Mouse (Mus musculus): ENCODE data around the gene Nomo1. TPM values are rescaled to one million over a fixed set of nuclear protein-coding genes. Genes with fewer than 3 reads are reported as not detected.
A peak's percentile ranks its signal among the peaks of the same experiment; 100 is the strongest.

The Nomo1 gene
- polyA plus RNA-seq, 1 experiment from 2014 or later, result 22.3 TPM

- no peaks in the 10 kb centered on the region for H3K4me1 ChIP-seq (ENCODE audit: control insufficient read depth, insufficient read depth, low read length)
- WGBS, result 84% methylated on average over 19 of the region's 19 CpGs
Observed at GRCm38 (mm10) chr7:46098221-46098918, 64.9 kb downstream of the Nomo1 start.

GRCm38 (mm10) chr7:46098919-46099286 lies 65.4 kb downstream of the Nomo1 start:
- H3K4me1 ChIP-seq (ENCODE audit: control insufficient read depth, insufficient read depth, low read length), result no peaks in the 10 kb centered on the region
- no peak overlapping the region for H3K9ac ChIP-seq (replicated peaks; ENCODE audit: low read depth, low read length)
- H3K4me3 ChIP-seq (ENCODE audit: low read depth, low read length), result no peak overlapping the region
- H3K27me3 ChIP-seq (ENCODE audit: control insufficient read depth, insufficient read depth, low read length), result no peaks in the 10 kb centered on the region
- 94% methylated on average over 19 of the region's 19 CpGs for WGBS
- ATAC-seq (ENCODE audit: insufficient number of reproducible peaks, insufficient read depth, low FRiP score, low read depth), result no peak
- H3K27ac ChIP-seq (ENCODE audit: low read length), result no peak overlapping the region
- no peaks in the 10 kb centered on the region for H3K9me3 ChIP-seq (ENCODE audit: control insufficient read depth, low read depth, low read length)
- no peak overlapping the region for H3K4me2 ChIP-seq (replicated peaks; ENCODE audit: low read depth, low read length)
- no peaks in the 10 kb centered on the region for H3K36me3 ChIP-seq (ENCODE audit: control insufficient read depth, insufficient read depth, low read length)

More at GRCm38 (mm10) chr7:46098221-46098918, 64.9 kb downstream of the Nomo1 start:
- Histone ChIP-seq H3K27me3 (ENCODE audit: control insufficient read depth, insufficient read depth, low read length) (no peaks in the 10 kb centered on the region), H3K9ac (replicated peaks; ENCODE audit: low read depth, low read length) (no peak overlapping the region), H3K36me3 (ENCODE audit: control insufficient read depth, insufficient read depth, low read length) (no peaks in the 10 kb centered on the region), H3K9me3 (ENCODE audit: control insufficient read depth, low read depth, low read length) (no peaks in the 10 kb centered on the region), H3K27ac (ENCODE audit: low read length) (no peak overlapping the region), H3K4me2 (replicated peaks; ENCODE audit: low read depth, low read length) (0 out of 2 replicates have a peak overlapping the region, but pooled peaks have one; percentile 1), H3K4me3 (ENCODE audit: low read depth, low read length) (no peak overlapping the region)
- ATAC-seq (ENCODE audit: insufficient number of reproducible peaks, insufficient read depth, low FRiP score, low read depth), result no peak

- Histone ChIP-seq H3K4me1 (ENCODE audit: control insufficient read depth, insufficient read depth, low read length) (no peaks in the 10 kb centered on the region), H3K27ac (ENCODE audit: low read length) (no peak overlapping the region), H3K4me2 (replicated peaks; ENCODE audit: low read depth, low read length) (peak overlapping the region; percentile 79; the same call in 1 of the 2 replicates), H3K36me3 (ENCODE audit: control insufficient read depth, insufficient read depth, low read length) (no peaks in the 10 kb centered on the region), H3K9me3 (ENCODE audit: control insufficient read depth, low read depth, low read length) (no peaks in the 10 kb centered on the region), H3K27me3 (ENCODE audit: control insufficient read depth, insufficient read depth, low read length) (no peaks in the 10 kb centered on the region), H3K4me3 (ENCODE audit: low read depth, low read length) (no peak overlapping the region; the same call in 1 of the 2 replicates), H3K9ac (replicated peaks; ENCODE audit: low read depth, low read length) (no peak overlapping the region; the same call in 1 of the 2 replicates)
- WGBS, result 84% methylated on average over 13 of the region's 13 CpGs
- 0 out of 2 replicates have a peak, but pooled peaks have one; percentile 4 for ATAC-seq (ENCODE audit: insufficient number of reproducible peaks, insufficient read depth, low FRiP score, low read depth)
Observed at GRCm38 (mm10) chr7:46099682-46100081, 66.2 kb downstream of the Nomo1 start.

GRCm38 (mm10) chr7:46100563-46100962 lies 67.1 kb downstream of the Nomo1 start, which contains the start of gene Kcnj11:
Gene Kcnj11 (minus strand): TSS chr7:46100764.
- WGBS, result under 1% methylated on average over 34 of the region's 34 CpGs
- peak within 1 kb of the TSS; percentile 50 for H3K4me3 ChIP-seq (ENCODE audit: low read depth, low read length)
- no peaks in the 10 kb centered on the region for H3K9me3 ChIP-seq (ENCODE audit: control insufficient read depth, low read depth, low read length)
- H3K27me3 ChIP-seq (ENCODE audit: control insufficient read depth, insufficient read depth, low read length), result no peaks in the 10 kb centered on the region
- peak within 1 kb of the TSS; percentile 79 for H3K4me2 ChIP-seq (replicated peaks; ENCODE audit: low read depth, low read length)
- no peaks in the 10 kb centered on the region for H3K36me3 ChIP-seq (ENCODE audit: control insufficient read depth, insufficient read depth, low read length)
- H3K27ac ChIP-seq (ENCODE audit: low read length), result no peak within 1 kb of the TSS
- ATAC-seq (ENCODE audit: insufficient number of reproducible peaks, insufficient read depth, low FRiP score, low read depth), result peak; percentile 79
- H3K9ac ChIP-seq (replicated peaks; ENCODE audit: low read depth, low read length), result peak within 1 kb of the TSS; percentile 28; the same call in 1 of the 2 replicates
- no peaks in the 10 kb centered on the region for H3K4me1 ChIP-seq (ENCODE audit: control insufficient read depth, insufficient read depth, low read length)

GRCm38 (mm10) chr7:46103075-46103591 lies 69.6 kb downstream of the Nomo1 start:
- H3K27ac ChIP-seq (ENCODE audit: low read length), result no peak overlapping the region
- no peak overlapping the region for H3K9ac ChIP-seq (replicated peaks; ENCODE audit: low read depth, low read length)
- no peak for ATAC-seq (ENCODE audit: insufficient number of reproducible peaks, insufficient read depth, low FRiP score, low read depth)
- no peaks in the 10 kb centered on the region for H3K27me3 ChIP-seq (ENCODE audit: control insufficient read depth, insufficient read depth, low read length)
- H3K4me1 ChIP-seq (ENCODE audit: control insufficient read depth, insufficient read depth, low read length), result no peaks in the 10 kb centered on the region
- WGBS, result 80% methylated on average over 8 of the region's 8 CpGs
- no peaks in the 10 kb centered on the region for H3K36me3 ChIP-seq (ENCODE audit: control insufficient read depth, insufficient read depth, low read length)
- no peaks in the 10 kb centered on the region for H3K9me3 ChIP-seq (ENCODE audit: control insufficient read depth, low read depth, low read length)
- H3K4me2 ChIP-seq (replicated peaks; ENCODE audit: low read depth, low read length), result no peak overlapping the region
- H3K4me3 ChIP-seq (ENCODE audit: low read depth, low read length), result no peak overlapping the region

- WGBS, result 87% methylated on average over 8 of the region's 8 CpGs
- H3K27me3 ChIP-seq (ENCODE audit: control insufficient read depth, insufficient read depth, low read length), result no peaks in the 10 kb centered on the region
- no peak overlapping the region for H3K9ac ChIP-seq (replicated peaks; ENCODE audit: low read depth, low read length)
Observed at GRCm38 (mm10) chr7:46103771-46104170, 70.3 kb downstream of the Nomo1 start.

GRCm38 (mm10) chr7:46104256-46104915 lies 70.9 kb downstream of the Nomo1 start:
- H3K9me3 ChIP-seq (ENCODE audit: control insufficient read depth, low read depth, low read length), result no peaks in the 10 kb centered on the region
- WGBS, result 76% methylated on average over 27 of the region's 27 CpGs

More at GRCm38 (mm10) chr7:46103771-46104170, 70.3 kb downstream of the Nomo1 start:
- H3K9me3 ChIP-seq (ENCODE audit: control insufficient read depth, low read depth, low read length), result no peaks in the 10 kb centered on the region
- no peak overlapping the region for H3K27ac ChIP-seq (ENCODE audit: low read length)
- H3K4me3 ChIP-seq (ENCODE audit: low read depth, low read length), result no peak overlapping the region
- no peaks in the 10 kb centered on the region for H3K36me3 ChIP-seq (ENCODE audit: control insufficient read depth, insufficient read depth, low read length)
- no peak for ATAC-seq (ENCODE audit: insufficient number of reproducible peaks, insufficient read depth, low FRiP score, low read depth)
- H3K4me1 ChIP-seq (ENCODE audit: control insufficient read depth, insufficient read depth, low read length), result no peaks in the 10 kb centered on the region
- H3K4me2 ChIP-seq (replicated peaks; ENCODE audit: low read depth, low read length), result no peak overlapping the region

GRCm38 (mm10) chr7:46105484-46105883 lies 72.0 kb downstream of the Nomo1 start:
- no peak overlapping the region for H3K27ac ChIP-seq (ENCODE audit: low read length)
- no peaks in the 10 kb centered on the region for H3K27me3 ChIP-seq (ENCODE audit: control insufficient read depth, insufficient read depth, low read length)
- H3K9ac ChIP-seq (replicated peaks; ENCODE audit: low read depth, low read length), result no peak overlapping the region
- H3K4me3 ChIP-seq (ENCODE audit: low read depth, low read length), result no peak overlapping the region
- H3K9me3 ChIP-seq (ENCODE audit: control insufficient read depth, low read depth, low read length), result no peaks in the 10 kb centered on the region
- no peaks in the 10 kb centered on the region for H3K4me1 ChIP-seq (ENCODE audit: control insufficient read depth, insufficient read depth, low read length)
- WGBS, result 89% methylated on average over 7 of the region's 7 CpGs
- no peak overlapping the region for H3K4me2 ChIP-seq (replicated peaks; ENCODE audit: low read depth, low read length)
- no peak for ATAC-seq (ENCODE audit: insufficient number of reproducible peaks, insufficient read depth, low FRiP score, low read depth)
- H3K36me3 ChIP-seq (ENCODE audit: control insufficient read depth, insufficient read depth, low read length), result no peaks in the 10 kb centered on the region

More at GRCm38 (mm10) chr7:46104256-46104915, 70.9 kb downstream of the Nomo1 start:
- Histone ChIP-seq H3K9ac (replicated peaks; ENCODE audit: low read depth, low read length) (no peak overlapping the region), H3K36me3 (ENCODE audit: control insufficient read depth, insufficient read depth, low read length) (no peaks in the 10 kb centered on the region), H3K27me3 (ENCODE audit: control insufficient read depth, insufficient read depth, low read length) (no peaks in the 10 kb centered on the region), H3K27ac (ENCODE audit: low read length) (no peak overlapping the region), H3K4me3 (ENCODE audit: low read depth, low read length) (no peak overlapping the region), H3K4me1 (ENCODE audit: control insufficient read depth, insufficient read depth, low read length) (no peaks in the 10 kb centered on the region), H3K4me2 (replicated peaks; ENCODE audit: low read depth, low read length) (no peak overlapping the region)
- no peak for ATAC-seq (ENCODE audit: insufficient number of reproducible peaks, insufficient read depth, low FRiP score, low read depth)
